Mouse (Mus musculus): ENCODE measurements around the gene Kcnh6.

The Kcnh6 gene

GRCm38 (mm10) chr11:106007821-106008220 lies at the start of gene Kcnh6:
Gene Kcnh6, plus strand, starts transcription at chr11:106008124.
- DNase-seq (ENCODE audit: low spot score in 2 of 2) = peak in 1 of 2 experiments; percentile 35

- DNase-seq (ENCODE audit: low spot score in 2 of 2) = no peak
Observed at GRCm38 (mm10) chr11:105958566-105958965, 49.4 kb upstream of the Kcnh6 start.

GRCm38 (mm10) chr11:105959355-105959754 lies 48.6 kb upstream of the Kcnh6 start:
- peak; percentile 20 to 52 for DNase-seq (ENCODE audit: low spot score in 2 of 2)

DNA sequence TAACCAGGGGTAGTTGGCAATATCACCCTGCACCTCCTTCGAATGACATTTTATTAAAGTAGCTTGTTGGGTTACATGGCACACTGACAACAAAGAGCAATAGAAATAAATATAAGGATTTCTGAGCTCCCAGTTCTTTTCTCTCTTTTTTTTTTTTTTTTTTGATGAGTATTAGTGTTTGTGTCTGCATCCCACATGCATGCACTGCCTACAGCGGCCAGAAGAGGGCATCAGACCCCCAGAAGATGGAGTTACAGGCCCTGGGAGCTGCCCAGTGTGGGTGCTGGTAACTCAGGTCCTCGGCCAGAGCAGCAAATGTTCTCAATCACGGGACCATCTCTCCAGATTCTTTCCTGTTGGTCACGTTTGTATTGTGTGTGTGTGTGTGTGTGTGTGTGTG lies 43.2 kb upstream of the Kcnh6 start:
- DNase-seq (ENCODE audit: low spot score in 2 of 2) = no peak

- no peak for DNase-seq (ENCODE audit: low spot score in 2 of 2)
Observed at GRCm38 (mm10) chr11:105966288-105966687, 41.6 kb upstream of the Kcnh6 start.

DNA sequence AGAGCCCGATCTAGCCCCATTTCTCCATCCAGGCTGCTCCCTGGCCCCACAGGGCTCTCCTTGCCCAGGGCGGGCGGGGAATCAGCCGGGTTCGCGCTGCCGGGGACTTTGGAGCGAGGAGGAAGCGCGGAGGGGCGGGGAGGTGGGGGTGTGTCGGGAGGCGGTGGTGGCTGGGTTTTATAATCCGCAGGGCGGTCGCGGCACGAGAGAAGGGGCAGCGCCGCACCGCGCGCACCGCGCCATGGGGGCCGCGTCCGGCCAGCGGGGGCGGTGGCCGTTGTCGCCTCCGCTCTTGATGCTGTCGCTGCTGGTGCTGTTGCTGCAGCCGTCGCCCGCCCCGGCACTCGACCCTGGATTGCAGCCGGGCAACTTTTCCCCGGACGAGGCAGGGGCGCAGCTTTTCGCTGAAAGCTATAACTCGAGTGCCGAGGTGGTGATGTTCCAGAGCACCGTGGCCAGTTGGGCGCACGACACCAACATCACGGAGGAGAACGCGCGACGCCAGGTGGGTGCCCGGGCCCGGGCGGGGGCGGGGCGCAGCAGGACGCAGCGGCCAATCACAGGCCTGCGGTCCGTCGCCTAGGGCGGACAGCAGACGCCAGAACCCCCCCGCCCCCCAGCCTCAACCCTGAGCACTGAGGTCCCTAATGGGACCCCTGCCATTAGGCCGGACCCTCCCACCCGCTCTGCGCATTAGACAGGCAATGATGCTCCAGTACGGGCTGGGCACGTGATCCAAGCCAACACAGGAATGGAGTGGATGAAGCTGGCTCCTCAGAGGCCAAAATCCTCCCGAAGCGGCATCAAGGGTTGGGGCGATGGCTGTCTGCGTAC lies 40.0 kb upstream of the Kcnh6 start, which contains the start of gene Ace:
Gene Ace, plus strand, starts transcription at position 205 of the 834 bp plus-strand sequence.
- DNase-seq (ENCODE audit: low spot score in 2 of 2) = no peak

DNA sequence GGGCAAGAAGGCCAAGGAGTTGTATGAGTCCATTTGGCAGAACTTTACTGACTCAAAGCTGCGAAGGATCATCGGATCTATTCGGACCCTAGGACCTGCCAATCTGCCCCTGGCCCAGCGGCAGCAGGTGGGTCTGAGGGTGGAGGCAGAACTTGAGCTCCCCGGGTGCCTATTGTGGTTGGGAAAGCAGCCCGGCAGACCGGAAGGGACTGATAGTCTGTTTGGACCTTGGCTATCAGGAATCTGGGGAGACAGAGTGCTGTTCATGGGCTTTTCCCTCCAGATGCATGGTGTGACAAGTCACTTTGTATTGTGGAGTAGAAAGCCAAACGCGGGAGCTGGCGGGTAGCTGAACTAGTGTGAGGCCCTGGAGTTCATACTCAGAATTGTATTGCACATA lies 39.0 kb upstream of the Kcnh6 start:
- DNase-seq (ENCODE audit: low spot score in 2 of 2) = no peak

DNA sequence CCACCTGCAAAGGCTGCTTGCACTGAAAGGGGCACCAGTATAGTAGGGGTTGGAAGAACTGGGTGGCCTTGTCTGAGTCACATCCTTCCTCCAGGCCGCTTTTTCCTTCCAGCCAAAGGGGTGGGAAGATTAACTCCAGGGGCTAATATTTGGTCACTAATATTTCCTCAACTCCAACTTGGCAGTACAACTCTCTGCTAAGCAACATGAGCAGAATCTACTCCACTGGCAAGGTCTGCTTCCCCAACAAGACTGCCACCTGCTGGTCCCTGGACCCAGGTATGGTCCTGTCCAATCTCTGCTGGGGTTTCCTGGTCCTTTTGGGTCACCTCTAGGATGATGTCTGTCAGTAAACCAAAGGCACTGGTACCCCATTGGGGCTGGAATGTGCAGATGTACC lies 38.4 kb upstream of the Kcnh6 start:
- DNase-seq (ENCODE audit: low spot score in 2 of 2) = no peak

GRCm38 (mm10) chr11:105974593-105974992 lies 33.3 kb upstream of the Kcnh6 start:
- DNase-seq (ENCODE audit: low spot score in 2 of 2) = no peak

- DNase-seq (ENCODE audit: low spot score in 2 of 2) = no peak
Observed at GRCm38 (mm10) chr11:105975050-105975449, 32.9 kb upstream of the Kcnh6 start.

GRCm38 (mm10) chr11:105975636-105976035 lies 32.3 kb upstream of the Kcnh6 start:
- no peak for DNase-seq (ENCODE audit: low spot score in 2 of 2)

DNA sequence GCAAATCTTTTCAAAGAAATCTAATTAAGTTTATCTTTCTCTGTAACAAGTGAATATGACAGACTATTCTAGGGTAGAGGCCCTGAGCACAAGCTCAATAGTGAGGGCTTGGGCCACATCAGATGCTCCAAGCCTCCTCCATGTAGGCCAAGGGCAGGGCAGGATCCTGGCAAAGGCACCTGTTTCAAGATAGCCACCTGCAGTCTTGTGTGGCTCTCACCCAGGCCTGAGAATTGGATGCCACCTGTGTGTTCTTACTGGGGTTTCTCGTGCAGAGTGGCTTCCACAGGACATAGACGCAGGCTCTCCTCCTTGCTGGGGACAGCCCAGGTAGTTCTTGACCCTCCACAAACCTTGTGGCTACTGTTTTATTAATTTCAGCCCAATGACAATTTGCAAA lies 29.7 kb upstream of the Kcnh6 start:
- DNase-seq (ENCODE audit: low spot score in 2 of 2) = no peak

- no peak for DNase-seq (ENCODE audit: low spot score in 2 of 2)
Observed at GRCm38 (mm10) chr11:105978634-105979033, 29.3 kb upstream of the Kcnh6 start.

GRCm38 (mm10) chr11:105984452-105984851 lies 23.5 kb upstream of the Kcnh6 start:
- no peak for DNase-seq (ENCODE audit: low spot score in 2 of 2)

DNA sequence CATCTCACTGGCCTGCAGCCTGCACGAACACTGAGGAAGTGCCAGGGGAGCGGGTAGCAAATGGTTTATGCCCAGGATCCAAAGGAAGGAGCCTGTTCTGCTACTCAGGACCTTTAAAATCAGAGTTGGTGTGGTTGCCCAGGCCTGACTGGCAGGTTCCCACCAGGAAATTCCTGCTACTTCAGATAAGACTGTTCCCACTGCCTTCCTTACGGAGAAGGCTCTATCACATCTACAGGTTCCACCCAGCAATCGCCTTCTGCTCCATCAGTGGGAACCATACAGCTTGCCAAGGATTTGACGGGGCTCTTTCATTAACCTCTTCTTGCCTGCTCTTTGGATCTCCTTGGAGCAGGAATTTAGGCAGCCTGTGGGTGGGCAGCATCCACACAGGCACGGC lies 20.5 kb upstream of the Kcnh6 start:
- no peak for DNase-seq (ENCODE audit: low spot score in 2 of 2)

GRCm38 (mm10) chr11:105989446-105989845 lies 18.5 kb upstream of the Kcnh6 start:
- DNase-seq (ENCODE audit: low spot score in 2 of 2) = no peak

- no peak for DNase-seq (ENCODE audit: low spot score in 2 of 2)
Observed at GRCm38 (mm10) chr11:105990231-105990630, 17.7 kb upstream of the Kcnh6 start.

DNA sequence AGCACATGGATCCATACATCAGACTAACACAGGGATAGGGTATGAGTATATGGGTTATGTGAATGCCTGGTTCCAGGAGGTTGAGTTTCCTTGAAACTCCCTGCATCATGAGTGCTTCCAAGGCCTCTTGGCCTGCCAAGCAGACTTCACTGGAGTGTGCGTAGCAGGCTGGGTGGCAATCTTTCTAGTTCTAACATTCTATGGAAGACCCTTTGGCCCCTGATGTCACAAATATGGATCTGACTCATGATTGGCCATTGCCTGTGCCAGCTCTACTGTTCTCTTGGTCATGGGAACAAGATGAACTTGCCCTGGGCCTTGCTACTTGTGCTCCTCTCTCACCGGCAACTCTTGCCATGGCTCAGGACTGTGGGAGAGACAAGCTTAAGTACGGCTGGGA lies 13.5 kb upstream of the Kcnh6 start, which contains the start of gene Ace3:
Gene Ace3, plus strand, starts transcription at position 301 of the 400 bp plus-strand sequence.
- no peak for DNase-seq (ENCODE audit: low spot score in 2 of 2)

DNA sequence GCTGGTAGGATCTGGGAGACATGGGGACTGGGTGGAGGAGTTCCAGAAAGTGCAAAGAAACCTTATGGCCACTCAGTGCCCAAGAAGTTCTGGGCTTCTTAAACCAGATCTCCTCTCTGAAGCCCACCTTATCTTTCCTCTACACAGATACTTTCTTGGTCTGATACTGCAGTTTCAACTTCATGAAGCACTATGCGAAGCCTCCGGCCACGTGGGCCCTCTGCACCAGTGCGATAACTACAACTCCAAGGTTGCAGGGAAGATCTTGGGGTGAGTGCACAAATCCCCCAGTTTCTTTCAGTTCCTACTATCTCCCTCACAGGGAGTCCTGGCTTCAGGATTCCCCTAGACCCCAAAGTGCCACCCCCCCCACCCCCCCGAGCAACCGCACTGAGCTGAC lies 7.9 kb upstream of the Kcnh6 start:
- DNase-seq (ENCODE audit: low spot score in 2 of 2) = no peak

- DNase-seq (ENCODE audit: low spot score in 2 of 2) = peak; percentile 9 to 26
Observed at GRCm38 (mm10) chr11:106001718-106002117, 6.2 kb upstream of the Kcnh6 start.

- DNase-seq (ENCODE audit: low spot score in 2 of 2) = no peak
Observed at GRCm38 (mm10) chr11:106004576-106004975, 3.3 kb upstream of the Kcnh6 start.

DNA sequence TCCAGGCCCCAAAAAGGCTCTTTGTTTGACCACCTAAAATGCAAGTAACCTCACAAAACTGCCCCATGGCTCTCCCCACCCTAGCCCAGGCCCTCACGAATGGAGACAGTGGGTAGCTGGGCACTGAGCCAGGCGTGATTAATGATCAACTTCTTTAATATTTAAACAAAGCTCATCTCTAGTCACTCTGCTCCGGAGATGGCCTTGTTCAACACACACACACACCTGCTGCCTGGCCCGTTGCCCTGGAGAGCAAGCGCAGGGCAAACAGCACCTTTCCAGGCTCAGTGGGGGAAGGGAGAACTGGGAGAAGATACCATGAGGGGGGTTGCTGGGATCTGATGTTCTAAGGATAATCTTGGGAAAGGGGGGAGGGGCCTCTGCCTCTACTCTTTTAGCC lies 2.0 kb upstream of the Kcnh6 start:
- no peak for DNase-seq (ENCODE audit: low spot score in 2 of 2)

DNA sequence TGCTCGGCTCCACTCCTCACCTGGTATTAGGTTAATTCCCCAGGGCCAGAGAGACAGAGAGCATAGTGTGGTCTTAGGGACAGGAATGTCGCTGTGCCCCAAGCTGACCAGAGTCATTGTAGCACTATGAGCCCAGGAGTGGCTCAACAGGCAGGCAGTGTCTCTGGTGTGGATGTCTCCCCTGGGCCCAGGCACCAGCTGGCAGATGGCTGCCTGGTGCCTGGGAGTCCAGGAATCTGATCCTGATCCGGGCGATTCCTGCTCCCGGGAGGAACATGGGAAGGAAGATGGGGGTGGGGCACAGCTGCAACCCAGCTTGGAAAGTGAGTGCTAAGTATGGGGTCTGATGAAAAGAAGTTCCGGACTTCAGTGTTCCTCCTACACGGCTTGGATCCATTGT lies 4.8 kb downstream of the Kcnh6 start:
- DNase-seq (ENCODE audit: low spot score in 2 of 2) = no peak

Data from natural killer cell, adult 2 months (primary cell).